Mouse (Mus musculus) midbrain, embryonic 16.5 days (tissue): ENCODE data around the gene Cntnap5b. TPM values are rescaled to one million over a fixed set of nuclear protein-coding genes. Genes with fewer than 3 reads are reported as not detected.

ENCODE experiments used
- ATAC-seq: fragments of 200-750 bp; cut with Nextera tagmentation; 2 replicates; pipeline ENCODE4 v1.8.0; 2017; ENCODE audit warnings: moderate TSS enrichment
- H3K27ac ChIP-seq: fragments of 300-500 bp; sonication (generic); 2 replicates; pipeline ENCODE4 v1.5.1; 2014; ENCODE audit warnings: mild to moderate bottlenecking, low read length, mixed read lengths
- H3K27me3 ChIP-seq: fragments of 300-500 bp; sonication (generic); 2 replicates; pipeline ENCODE4 v1.6.1; 2014; ENCODE audit warnings: low read depth, low read length, mixed read lengths; ENCODE audit not compliant: control insufficient read depth, insufficient read depth
- H3K36me3 ChIP-seq: fragments of 300-500 bp; sonication (generic); 2 replicates; pipeline ENCODE4 v1.6.1; 2014; ENCODE audit warnings: mild to moderate bottlenecking, low read length, moderate library complexity, mixed read lengths; ENCODE audit not compliant: control insufficient read depth, insufficient read depth
- H3K4me1 ChIP-seq: fragments of 300-500 bp; sonication (generic); 2 replicates; pipeline ENCODE4 v1.6.1; 2014; ENCODE audit warnings: mild to moderate bottlenecking, low read length, mixed read lengths; ENCODE audit not compliant: control insufficient read depth, insufficient read depth
- H3K4me2 ChIP-seq: fragments of 300-500 bp; sonication (generic); 2 replicates; pipeline ENCODE4 v1.6.1; 2014; ENCODE audit warnings: mild to moderate bottlenecking, low read length, mixed read lengths
- H3K4me3 ChIP-seq: fragments of 300-500 bp; sonication (generic); 2 replicates; pipeline ENCODE4 v1.5.1; 2014; ENCODE audit warnings: low read depth, mild to moderate bottlenecking, low read length, moderate library complexity, mixed read lengths
- H3K9ac ChIP-seq: fragments of 300-500 bp; sonication (generic); 2 replicates; pipeline ENCODE4 v1.6.1; 2014; ENCODE audit warnings: low read depth, low read length, mixed read lengths
- H3K9me3 ChIP-seq: fragments of 300-500 bp; sonication (generic); replicated peaks from 2 replicates; pipeline ENCODE4 v1.6.1; 2014; ENCODE audit warnings: mild to moderate bottlenecking, low read length, mixed read lengths; ENCODE audit not compliant: control insufficient read depth, poor library complexity, severe bottlenecking
- WGBS: fragments of 180-500 bp; shearing (Covaris S2); extraction: QIAGEN DNeasy Blood & Tissue Kit; methylation state at CpG from one replicate; pipeline ENCODE4 v1.1.7; 2014; 5-methylcytosine and 5-hydroxymethylcytosine counted together
- polyA plus RNA-seq: library from polyadenylated mRNA; unstranded; fragments of >200 nt; fragmentation: Nextera tagmentation; extraction: Ambion mirVana; gene quantifications from 2 replicates; pipeline ENCODE4 v1.2.1, GENCODE M21; 2015

Gene Cntnap5b
- polyA plus RNA-seq, 1 experiment from 2014 or later, result 5.2 TPM

- Histone ChIP-seq H3K9me3 (no peaks in the 10 kb centered on the region), H3K4me1 (peaks cover 7% of the 10 kb centered on the region), H3K27me3 (no peaks in the 10 kb centered on the region), H3K4me3 (no peak overlapping the region), H3K9ac (no peak overlapping the region), H3K27ac (peak overlapping the region; percentile 33; the same call in 1 of the 2 replicates), H3K36me3 (no peaks in the 10 kb centered on the region), H3K4me2 (no peak overlapping the region)
- WGBS, result 43% methylated on average over 5 of the region's 5 CpGs
- ATAC-seq, result peak; percentile 91
These were observed 597.0 kb downstream of the Cntnap5b start for GRCm38 (mm10) chr1:100369415-100370113.

- H3K9ac ChIP-seq, result no peak overlapping the region
- no peak overlapping the region for H3K27ac ChIP-seq
- WGBS, result 74% methylated on average over 1 of the region's 1 CpGs
- no peak for ATAC-seq
- H3K9me3 ChIP-seq, result no peaks in the 10 kb centered on the region
- no peak overlapping the region for H3K4me2 ChIP-seq
- H3K4me1 ChIP-seq, result no peaks in the 10 kb centered on the region
- H3K27me3 ChIP-seq, result no peaks in the 10 kb centered on the region
- H3K4me3 ChIP-seq, result no peak overlapping the region
- H3K36me3 ChIP-seq, result no peaks in the 10 kb centered on the region
These were observed 613.7 kb downstream of the Cntnap5b start for GRCm38 (mm10) chr1:100386252-100386651.

GRCm38 (mm10) chr1:100394034-100394433 is 621.5 kb downstream of the Cntnap5b start:
- Histone ChIP-seq H3K4me2 (no peak overlapping the region), H3K27me3 (no peaks in the 10 kb centered on the region), H3K36me3 (no peaks in the 10 kb centered on the region), H3K9me3 (no peaks in the 10 kb centered on the region), H3K27ac (no peak overlapping the region), H3K4me3 (no peak overlapping the region), H3K4me1 (no peaks in the 10 kb centered on the region), H3K9ac (no peak overlapping the region)
- ATAC-seq, result no peak

GRCm38 (mm10) chr1:100416658-100417224 is 644.2 kb downstream of the Cntnap5b start:
- Histone ChIP-seq H3K4me3 (no peak overlapping the region), H3K27ac (peak overlapping the region; percentile 28), H3K9me3 (no peaks in the 10 kb centered on the region), H3K9ac (no peak overlapping the region), H3K4me1 (peaks cover 9% of the 10 kb centered on the region), H3K4me2 (no peak overlapping the region), H3K27me3 (no peaks in the 10 kb centered on the region), H3K36me3 (no peaks in the 10 kb centered on the region)
- peak; percentile 67 for ATAC-seq

- no peaks in the 10 kb centered on the region for H3K36me3 ChIP-seq
- no peak for ATAC-seq
- no peak overlapping the region for H3K4me3 ChIP-seq
- 90% methylated on average over 1 of the region's 1 CpGs for WGBS
- no peak overlapping the region for H3K9ac ChIP-seq
- H3K27ac ChIP-seq, result no peak overlapping the region
- no peaks in the 10 kb centered on the region for H3K27me3 ChIP-seq
- H3K4me2 ChIP-seq, result no peak overlapping the region
- H3K4me1 ChIP-seq, result no peaks in the 10 kb centered on the region
- no peaks in the 10 kb centered on the region for H3K9me3 ChIP-seq
These were observed 657.6 kb downstream of the Cntnap5b start for GRCm38 (mm10) chr1:100430038-100430774.

- 92% methylated on average over 2 of the region's 2 CpGs for WGBS
These were observed 691.3 kb downstream of the Cntnap5b start for GRCm38 (mm10) chr1:100463877-100464276.

GRCm38 (mm10) chr1:100465226-100465625 is 692.7 kb downstream of the Cntnap5b start:
- Histone ChIP-seq H3K27ac (no peak overlapping the region), H3K4me3 (no peak overlapping the region), H3K27me3 (no peaks in the 10 kb centered on the region), H3K4me2 (no peak overlapping the region), H3K4me1 (no peaks in the 10 kb centered on the region), H3K9ac (no peak overlapping the region), H3K9me3 (no peaks in the 10 kb centered on the region), H3K36me3 (no peaks in the 10 kb centered on the region)
- ATAC-seq, result no peak; the same call in 1 of the 2 replicates
- 42% methylated on average over 1 of the region's 1 CpGs for WGBS

More at GRCm38 (mm10) chr1:100463877-100464276, 691.3 kb downstream of the Cntnap5b start:
- Histone ChIP-seq H3K4me1 (no peaks in the 10 kb centered on the region), H3K4me2 (no peak overlapping the region), H3K27me3 (no peaks in the 10 kb centered on the region), H3K36me3 (no peaks in the 10 kb centered on the region), H3K9ac (no peak overlapping the region), H3K4me3 (no peak overlapping the region), H3K27ac (no peak overlapping the region), H3K9me3 (no peaks in the 10 kb centered on the region)
- ATAC-seq, result no peak

- ATAC-seq, result no peak
These were observed 695.0 kb downstream of the Cntnap5b start for GRCm38 (mm10) chr1:100467595-100467994.

GRCm38 (mm10) chr1:100509866-100510265 is 737.3 kb downstream of the Cntnap5b start:
- no peaks in the 10 kb centered on the region for H3K9me3 ChIP-seq
- no peak overlapping the region for H3K9ac ChIP-seq
- no peak overlapping the region for H3K27ac ChIP-seq
- no peaks in the 10 kb centered on the region for H3K27me3 ChIP-seq
- H3K36me3 ChIP-seq, result no peaks in the 10 kb centered on the region
- no peak overlapping the region for H3K4me2 ChIP-seq
- H3K4me1 ChIP-seq, result no peaks in the 10 kb centered on the region
- ATAC-seq, result no peak
- no peak overlapping the region for H3K4me3 ChIP-seq

More at GRCm38 (mm10) chr1:100467595-100467994, 695.0 kb downstream of the Cntnap5b start:
- WGBS, result 57% methylated on average over 1 of the region's 1 CpGs
- Histone ChIP-seq H3K27ac (no peak overlapping the region), H3K27me3 (no peaks in the 10 kb centered on the region), H3K4me1 (no peaks in the 10 kb centered on the region), H3K4me3 (no peak overlapping the region), H3K9ac (no peak overlapping the region), H3K36me3 (no peaks in the 10 kb centered on the region), H3K4me2 (no peak overlapping the region), H3K9me3 (no peaks in the 10 kb centered on the region)
